27 mouse cellular contexts compared by ENCODE assay signal in the genomic region with DNA sequence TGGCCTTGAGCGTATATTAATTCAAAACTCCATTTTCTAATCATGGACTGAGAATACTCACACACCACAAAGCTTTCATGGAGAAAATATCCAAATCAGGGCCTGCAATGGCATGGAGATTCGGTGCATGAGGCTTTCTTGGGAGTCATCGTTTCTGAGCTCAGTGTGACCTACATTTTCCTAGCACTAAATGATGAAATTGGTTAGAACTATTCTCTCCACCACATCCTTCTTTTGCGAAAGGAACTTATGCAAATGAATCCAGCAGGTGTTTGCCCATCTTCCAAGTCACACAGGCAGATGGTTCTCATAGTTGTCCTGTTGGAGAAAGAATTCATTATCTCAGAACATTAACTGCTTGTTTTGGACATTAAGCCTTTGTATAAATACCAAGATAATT. TPM values are rescaled to one million over a fixed set of nuclear protein-coding genes. Genes with fewer than 3 reads are reported as not detected.
DNase-seq lines count a peak whose midpoint lies in the region; ATAC-seq and TF ChIP-seq lines count a peak whose summit lies in the region.
"Had no signal": no experiment of that assay in that cellular context is flagged by ENCODE, and none has a peak within 500 bp of the region (broad histone marks: within the 10 kb centered on the region; RNA-seq: fewer than 3 reads in every experiment).

No protein-coding gene starts in this region.

- no peak overlapping the region for H3K4me2 ChIP-seq in midbrain, embryonic 11.5 days
- H3K4me2 ChIP-seq in midbrain, embryonic 16.5 days (ENCODE audit: low read length): no peak overlapping the region
- H3K4me2 ChIP-seq in CH12.LX (ENCODE audit: insufficient read depth, low read depth, poor library complexity, severe bottlenecking): no peak overlapping the region
- H3K4me2 ChIP-seq: embryonic facial prominence, embryonic 13.5 days; embryonic facial prominence, embryonic 15.5 days; forebrain, embryonic 12.5 days had no signal

- TF ChIP-seq RAD21 in CH12.LX (IDR thresholded peaks at IDR 0.05; ENCODE audit: low read depth, low read length): no peak

- DNase-seq in midbrain, embryonic 11.5 days (ENCODE audit: low spot score, missing footprints): peak; percentile 61
- peak; percentile 59 for DNase-seq in CH12.LX (ENCODE audit: extremely low read depth)
- DNase-seq in Muller cell, postnatal 12 days (ENCODE audit: inconsistent ontology term): peak; percentile 69
- no peak for DNase-seq in thymus, postnatal 4 days
- no peak for DNase-seq in adrenal gland, postnatal 25 days
- DNase-seq: adrenal gland, adult 2 months; adrenal gland, postnatal 10 days; adrenal gland, postnatal 36 days; cerebellum, adult 11 months; cerebellum, adult 18-20 months; cerebellum, adult 8-10 months; cerebellum, adult 9-11 months; cerebellum, postnatal 14 days; cerebellum, postnatal 36 days; embryo, embryonic 11 days had no signal

- in situ Hi-C loops in CH12.LX (cut with MboI; ENCODE audit: low pct_ligation_motif_present, low pct_unique_long_range_greater_than_20kb, low sequenced_read_pairs): loop anchor here (10.0 to 25.0 kb wide), 2 partner anchors 54 to 222 kb away; no protein-coding TSS in a partner anchor

- TF ChIP-seq CTCF in CH12.LX (conservative IDR thresholded peaks at IDR 0.05 in 1 of 2, IDR thresholded peaks at IDR 0.05 in 1 of 2; ENCODE audit: low read depth in 2 of 2, low read length in 2 of 2): no peak

- peaks cover 3% of the 10 kb centered on the region; the same call in 1 of the 2 replicates for H3K4me1 ChIP-seq in midbrain, embryonic 11.5 days (ENCODE audit: control insufficient read depth, insufficient read depth, low read length)
- H3K4me1 ChIP-seq in midbrain, embryonic 16.5 days (ENCODE audit: control insufficient read depth, insufficient read depth, low read length): peaks cover 2% of the 10 kb centered on the region; the same call in 1 of the 2 replicates
- peaks cover 2 to 32% of the 10 kb centered on the region in 2 experiments for H3K4me1 ChIP-seq in CH12.LX (ENCODE audit: control insufficient read depth in 1 of 2, insufficient read depth in 2 of 2)
- H3K4me1 ChIP-seq: embryonic facial prominence, embryonic 13.5 days; embryonic facial prominence, embryonic 15.5 days; forebrain, embryonic 10.5 days; forebrain, embryonic 12.5 days had no signal

- H3K4me3 ChIP-seq in midbrain, embryonic 11.5 days (ENCODE audit: low read depth, low read length): no peak overlapping the region
- no peak overlapping the region for H3K4me3 ChIP-seq in midbrain, embryonic 16.5 days (ENCODE audit: low read depth, low read length)
- H3K4me3 ChIP-seq in CH12.LX (replicated peaks in 1 of 3; ENCODE audit: low read depth in 2 of 3, low read length in 2 of 3, poor library complexity in 1 of 3): no peak overlapping the region
- H3K4me3 ChIP-seq: embryonic facial prominence, embryonic 13.5 days; embryonic facial prominence, embryonic 15.5 days; erythroblast, embryonic 14.5 days; forebrain, embryonic 10.5 days; forebrain, embryonic 12.5 days had no signal

- ATAC-seq in midbrain, embryonic 11.5 days (ENCODE audit: low FRiP score): no peak
- ATAC-seq in midbrain, embryonic 16.5 days: no peak
- ATAC-seq: forebrain, embryonic 14.5 days; forebrain, embryonic 16.5 days had no signal

- H3K27me3 ChIP-seq in midbrain, embryonic 11.5 days (ENCODE audit: control insufficient read depth, insufficient read depth, low read length): no peaks in the 10 kb centered on the region
- H3K27me3 ChIP-seq in midbrain, embryonic 16.5 days (ENCODE audit: control insufficient read depth, insufficient read depth, low read depth, low read length): no peaks in the 10 kb centered on the region
- H3K27me3 ChIP-seq in CH12.LX (replicated peaks): peaks cover 1% of the 10 kb centered on the region
- H3K27me3 ChIP-seq: embryonic facial prominence, embryonic 13.5 days; embryonic facial prominence, embryonic 15.5 days; forebrain, embryonic 12.5 days had no signal

- no peaks in the 10 kb centered on the region for H3K36me3 ChIP-seq in midbrain, embryonic 11.5 days (ENCODE audit: control insufficient read depth, insufficient read depth, low read length)
- no peaks in the 10 kb centered on the region for H3K36me3 ChIP-seq in midbrain, embryonic 16.5 days (ENCODE audit: control insufficient read depth, insufficient read depth, low read length)
- no peaks in the 10 kb centered on the region for H3K36me3 ChIP-seq in CH12.LX (replicated peaks in 1 of 2; ENCODE audit: control insufficient read depth in 1 of 2, insufficient read depth in 1 of 2, low read length in 1 of 2)
- H3K36me3 ChIP-seq: embryonic facial prominence, embryonic 13.5 days; embryonic facial prominence, embryonic 15.5 days; forebrain, embryonic 10.5 days; forebrain, embryonic 12.5 days; G1E had no signal

- TF ChIP-seq POLR2A in CH12.LX (IDR thresholded peaks at IDR 0.05; ENCODE audit: low read depth, low read length): no peak

- no peaks in the 10 kb centered on the region for H3K79me2 ChIP-seq in CH12.LX (replicated peaks; ENCODE audit: control insufficient read depth, extremely low read depth, insufficient read depth, poor library complexity, severe bottlenecking)

- H3K27ac ChIP-seq in midbrain, embryonic 11.5 days (ENCODE audit: low read depth, low read length): no peak overlapping the region
- no peak overlapping the region for H3K27ac ChIP-seq in midbrain, embryonic 16.5 days (ENCODE audit: low read length)
- H3K27ac ChIP-seq in CH12.LX (ENCODE audit: insufficient read depth, low read depth): no peak overlapping the region
- H3K27ac ChIP-seq: embryonic facial prominence, embryonic 13.5 days; embryonic facial prominence, embryonic 15.5 days; forebrain, embryonic 10.5 days; forebrain, embryonic 12.5 days had no signal

- H3K9me3 ChIP-seq in midbrain, embryonic 11.5 days (ENCODE audit: control insufficient read depth, low read length): no peaks in the 10 kb centered on the region
- no peaks in the 10 kb centered on the region for H3K9me3 ChIP-seq in midbrain, embryonic 16.5 days (replicated peaks; ENCODE audit: control insufficient read depth, low read length, poor library complexity, severe bottlenecking)
- no peaks in the 10 kb centered on the region for H3K9me3 ChIP-seq in CH12.LX (replicated peaks; ENCODE audit: low read length)
- H3K9me3 ChIP-seq: embryonic facial prominence, embryonic 13.5 days; embryonic facial prominence, embryonic 15.5 days; forebrain, embryonic 10.5 days; forebrain, embryonic 12.5 days; G1E had no signal

- H3K9ac ChIP-seq in midbrain, embryonic 11.5 days (ENCODE audit: low read length): no peak overlapping the region
- no peak overlapping the region for H3K9ac ChIP-seq in midbrain, embryonic 16.5 days (ENCODE audit: low read depth, low read length)
- no peak overlapping the region for H3K9ac ChIP-seq in CH12.LX (ENCODE audit: insufficient read depth, low read depth)
- H3K9ac ChIP-seq: embryonic facial prominence, embryonic 13.5 days; embryonic facial prominence, embryonic 15.5 days; forebrain, embryonic 12.5 days had no signal

- dilution Hi-C loops in CH12.LX (cut with MboI; ENCODE audit: extremely low pct_ligation_motif_present, extremely low pct_unique_long_range_greater_than_20kb, low sequenced_read_pairs): no loop called here

- 91% methylated on average over 4 of the region's 4 CpGs for WGBS in midbrain, embryonic 11.5 days
- 82% methylated on average over 4 of the region's 4 CpGs for WGBS in midbrain, embryonic 16.5 days

- TF ChIP-seq EP300 in CH12.LX (IDR thresholded peaks at IDR 0.05; ENCODE audit: low read length): peak; percentile 82

TF ChIP-seq in CH12.LX, 34 proteins besides CTCF, POLR2A, EP300 and RAD21:
- TF ChIP-seq MAZ (IDR thresholded peaks at IDR 0.05; ENCODE audit: low read depth, low read length): no peak
- no peak for TF ChIP-seq MEF2A (IDR thresholded peaks at IDR 0.05; ENCODE audit: borderline replicate concordance, low read depth, low read length)
- TF ChIP-seq JUN (IDR thresholded peaks at IDR 0.05; ENCODE audit: insufficient read depth, low read depth, low read length): peak; percentile 38; the same call in 1 of the 2 replicates
- 0 out of 2 replicates have a peak, but pooled peaks have one; percentile 31 for TF ChIP-seq JUND (conservative IDR thresholded peaks at IDR 0.05; ENCODE audit: low read depth, low read length)
- TF ChIP-seq ETS1 (conservative IDR thresholded peaks at IDR 0.05; ENCODE audit: low read depth, low read length): peak; percentile 58; the same call in 1 of the 2 replicates
- TF ChIP-seq TCF12 (IDR thresholded peaks at IDR 0.05; ENCODE audit: low read depth, low read length): 0 out of 2 replicates have a peak, but pooled peaks have one; percentile 23
- 0 out of 2 replicates have a peak, but pooled peaks have one; percentile 23 for TF ChIP-seq BHLHE40 (IDR thresholded peaks at IDR 0.05; ENCODE audit: low read depth, low read length)
TF ChIP-seq in CH12.LX: peak in this region for 5.

RNA-seq across cellular contexts. Expression of a gene that starts 13.3 kb away (rescaled TPM):
- polyA plus RNA-seq in midbrain, embryonic 11.5 days (2014; fragmentation: Nextera tagmentation; extraction: Ambion mirVana): 0.07 TPM in 1 of 2 replicates, not detected in the other
- not detected in 2 replicates for polyA plus RNA-seq in midbrain, embryonic 16.5 days (2015; fragmentation: Nextera tagmentation; extraction: Ambion mirVana)
- total RNA-seq in CH12.LX (2012; rRNA removed) (0.08 TPM in 1 of 2 replicates, not detected in the other), CH12.LX (2014; rRNA removed) (not detected in 2 replicates)
- 0.11 TPM in 1 of 2 replicates, not detected in the other for polyA plus RNA-seq in CH12.LX (2012; ENCODE audit: insufficient read length, low read depth)
- 0.12 and 0.67 TPM in 2 replicates for total RNA-seq in adrenal gland, postnatal 25 days (2021)
- total RNA-seq: adrenal gland, postnatal 36 days; common myeloid progenitor, adult 5-6 weeks had no signal
- polyA plus RNA-seq: adrenal gland, adult 2 months; C2C12; embryonic facial prominence, embryonic 11.5 days; embryonic facial prominence, embryonic 13.5 days; embryonic facial prominence, embryonic 15.5 days; erythroblast, embryonic 14.5 days; forebrain, embryonic 10.5 days; forebrain, embryonic 12.5 days; forebrain, embryonic 14.5 days; forebrain, embryonic 16.5 days; G1E had no signal

Comparison
In these comparisons a context has a peak if more than half of its experiments do, and no peak if none do; other contexts are left out.
1. DNase-seq: peak in midbrain, embryonic 11.5 days (single experiment), CH12.LX (single experiment) and Muller cell, postnatal 12 days (single experiment); none in thymus, postnatal 4 days (single experiment) and adrenal gland, postnatal 25 days (single experiment).